Mouse (Mus musculus) liver, embryonic 16.5 days (tissue): ENCODE data around the gene Trak1. TPM values are rescaled to one million over a fixed set of nuclear protein-coding genes. Genes with fewer than 3 reads are reported as not detected.

ENCODE experiments used
- ATAC-seq: fragments of 200-750 bp; cut with Nextera tagmentation; 2 replicates; pipeline ENCODE4 v1.8.0; 2017; ENCODE audit warnings: low read depth, mild to moderate bottlenecking, moderate number of reproducible peaks, moderate library complexity
- H3K27ac ChIP-seq: fragments of 300-500 bp; sonication (generic); 2 replicates; pipeline ENCODE4 v1.5.1; 2014; ENCODE audit warnings: mild to moderate bottlenecking, low read length
- H3K27me3 ChIP-seq: fragments of 300-500 bp; sonication (generic); 2 replicates; pipeline ENCODE4 v1.6.1; 2014; ENCODE audit warnings: low read depth, low read length, mixed read lengths; ENCODE audit not compliant: control insufficient read depth, insufficient read depth
- H3K36me3 ChIP-seq: fragments of 300-500 bp; sonication (generic); 2 replicates; pipeline ENCODE4 v1.6.1; 2014; ENCODE audit warnings: mild to moderate bottlenecking; ENCODE audit not compliant: control insufficient read depth, insufficient read depth
- H3K4me1 ChIP-seq: fragments of 300-500 bp; sonication (generic); 2 replicates; pipeline ENCODE4 v1.6.1; 2014; ENCODE audit warnings: low read depth, low read length, mixed read lengths; ENCODE audit not compliant: control insufficient read depth
- H3K4me2 ChIP-seq: fragments of 300-500 bp; sonication (generic); 2 replicates; pipeline ENCODE4 v1.6.1; 2014; ENCODE audit warnings: low read depth, low read length, mixed read lengths
- H3K4me3 ChIP-seq: fragments of 300-500 bp; sonication (generic); 2 replicates; pipeline ENCODE4 v1.5.1; 2014; ENCODE audit warnings: low read depth, mild to moderate bottlenecking, low read length
- H3K9ac ChIP-seq: fragments of 300-500 bp; sonication (generic); 2 replicates; pipeline ENCODE4 v1.6.1; 2014; ENCODE audit warnings: low read depth, low read length
- H3K9me3 ChIP-seq: fragments of 300-500 bp; sonication (generic); replicated peaks from 2 replicates; pipeline ENCODE4 v1.6.1; 2016; ENCODE audit warnings: low read length; ENCODE audit not compliant: control insufficient read depth
- WGBS: fragments of 180-500 bp; shearing (Covaris S2); extraction: QIAGEN DNeasy Blood & Tissue Kit; methylation state at CpG from one replicate; pipeline ENCODE4 v1.1.7; 2014; ENCODE audit not compliant: insufficient replicate concordance; 5-methylcytosine and 5-hydroxymethylcytosine counted together
- polyA plus RNA-seq: library from polyadenylated mRNA; unstranded; fragments of >200 nt; fragmentation: Nextera tagmentation; extraction: Ambion mirVana; gene quantifications from 2 replicates; pipeline ENCODE4 v1.2.1, GENCODE M21; 2015

Gene Trak1
- polyA plus RNA-seq, 1 experiment from 2014 or later, result 5.2 TPM

- Histone ChIP-seq H3K4me2 (no peak within 1 kb of the TSS), H3K27ac (no peak within 1 kb of the TSS), H3K4me3 (no peak within 1 kb of the TSS), H3K9me3 (no peaks in the 10 kb centered on the region), H3K36me3 (no peaks in the 10 kb centered on the region), H3K27me3 (peaks cover 44% of the 10 kb centered on the region), H3K4me1 (no peaks in the 10 kb centered on the region), H3K9ac (no peak within 1 kb of the TSS)
- ATAC-seq, result no peak
- WGBS, result 3% methylated on average over 12 of the region's 12 CpGs
These were observed 198.2 kb downstream of the Trak1 start, which contains the start of gene Cck for GRCm38 (mm10) chr9:121495529-121495928. Cck (minus strand) TSS chr9:121495694.

GRCm38 (mm10) chr9:121496102-121496501, 198.8 kb downstream of the Trak1 start:
- H3K27me3 ChIP-seq, result peaks cover 44% of the 10 kb centered on the region
- ATAC-seq, result no peak
- no peak overlapping the region for H3K4me3 ChIP-seq
- H3K9me3 ChIP-seq, result no peaks in the 10 kb centered on the region
- no peaks in the 10 kb centered on the region for H3K4me1 ChIP-seq
- no peak overlapping the region for H3K9ac ChIP-seq
- no peak overlapping the region for H3K27ac ChIP-seq
- H3K4me2 ChIP-seq, result no peak overlapping the region
- 20% methylated on average over 10 of the region's 10 CpGs for WGBS
- no peaks in the 10 kb centered on the region for H3K36me3 ChIP-seq

- no peaks in the 10 kb centered on the region for H3K9me3 ChIP-seq
- no peaks in the 10 kb centered on the region for H3K36me3 ChIP-seq
- no peaks in the 10 kb centered on the region for H3K27me3 ChIP-seq
- no peak overlapping the region for H3K4me3 ChIP-seq
- no peak for ATAC-seq
- H3K27ac ChIP-seq, result no peak overlapping the region
- H3K9ac ChIP-seq, result no peak overlapping the region
- WGBS, result 83% methylated on average over 8 of the region's 8 CpGs
- H3K4me1 ChIP-seq, result no peaks in the 10 kb centered on the region
- H3K4me2 ChIP-seq, result no peak overlapping the region
These were observed 208.0 kb downstream of the Trak1 start for GRCm38 (mm10) chr9:121505346-121505745.

GRCm38 (mm10) chr9:121506478-121507180, 209.3 kb downstream of the Trak1 start:
- Histone ChIP-seq H3K4me2 (no peak overlapping the region), H3K9ac (no peak overlapping the region), H3K9me3 (no peaks in the 10 kb centered on the region), H3K27ac (no peak overlapping the region), H3K4me3 (no peak overlapping the region), H3K36me3 (no peaks in the 10 kb centered on the region), H3K4me1 (no peaks in the 10 kb centered on the region), H3K27me3 (no peaks in the 10 kb centered on the region)
- 39% methylated on average over 8 of the region's 8 CpGs for WGBS
- no peak for ATAC-seq

- Histone ChIP-seq H3K27ac (no peak overlapping the region), H3K27me3 (no peaks in the 10 kb centered on the region), H3K9ac (no peak overlapping the region), H3K4me2 (no peak overlapping the region), H3K9me3 (no peaks in the 10 kb centered on the region), H3K4me3 (no peak overlapping the region), H3K4me1 (no peaks in the 10 kb centered on the region), H3K36me3 (no peaks in the 10 kb centered on the region)
- 65% methylated on average over 4 of the region's 4 CpGs for WGBS
- no peak for ATAC-seq
These were observed 214.6 kb downstream of the Trak1 start for GRCm38 (mm10) chr9:121511911-121512310.

- H3K4me3 ChIP-seq, result no peak overlapping the region
- no peaks in the 10 kb centered on the region for H3K36me3 ChIP-seq
- H3K9ac ChIP-seq, result no peak overlapping the region
- no peak for ATAC-seq
- H3K4me2 ChIP-seq, result no peak overlapping the region
- H3K27ac ChIP-seq, result no peak overlapping the region
- WGBS, result 57% methylated on average over 5 of the region's 5 CpGs
- H3K27me3 ChIP-seq, result no peaks in the 10 kb centered on the region
- no peaks in the 10 kb centered on the region for H3K4me1 ChIP-seq
- H3K9me3 ChIP-seq, result no peaks in the 10 kb centered on the region
These were observed 217.2 kb downstream of the Trak1 start for GRCm38 (mm10) chr9:121514462-121514861.

- Histone ChIP-seq H3K4me3 (no peak overlapping the region), H3K9ac (no peak overlapping the region), H3K4me2 (no peak overlapping the region), H3K36me3 (no peaks in the 10 kb centered on the region), H3K9me3 (no peaks in the 10 kb centered on the region), H3K27ac (no peak overlapping the region), H3K4me1 (no peaks in the 10 kb centered on the region), H3K27me3 (no peaks in the 10 kb centered on the region)
- WGBS, result 60% methylated on average over 5 of the region's 5 CpGs
- no peak for ATAC-seq
These were observed 222.7 kb downstream of the Trak1 start for GRCm38 (mm10) chr9:121520047-121520446.

Other genes with a start within 250 kb of the Trak1 start
- gene Ulk4, start 20.3 kb upstream of the Trak1 start, polyA plus RNA-seq, result 29.5 and 30.8 TPM in 2 replicates
- gene Cck, start 198.2 kb downstream of the Trak1 start, polyA plus RNA-seq, result 1.1 TPM in 1 of 2 replicates, not detected in the other